Mouse (Mus musculus) thymus, postnatal 14 days (tissue): ENCODE measurements around the gene Dnm2.
"Not testable (repeated sequence)": the region's sequence is repeated elsewhere in the genome, so short reads cannot be mapped to it uniquely, and the experiment has no call there.

Experiments
- DNase-seq: peaks from one replicate; pipeline ENCODE4 v3.0.0; 2021

Dnm2 gene

DNA sequence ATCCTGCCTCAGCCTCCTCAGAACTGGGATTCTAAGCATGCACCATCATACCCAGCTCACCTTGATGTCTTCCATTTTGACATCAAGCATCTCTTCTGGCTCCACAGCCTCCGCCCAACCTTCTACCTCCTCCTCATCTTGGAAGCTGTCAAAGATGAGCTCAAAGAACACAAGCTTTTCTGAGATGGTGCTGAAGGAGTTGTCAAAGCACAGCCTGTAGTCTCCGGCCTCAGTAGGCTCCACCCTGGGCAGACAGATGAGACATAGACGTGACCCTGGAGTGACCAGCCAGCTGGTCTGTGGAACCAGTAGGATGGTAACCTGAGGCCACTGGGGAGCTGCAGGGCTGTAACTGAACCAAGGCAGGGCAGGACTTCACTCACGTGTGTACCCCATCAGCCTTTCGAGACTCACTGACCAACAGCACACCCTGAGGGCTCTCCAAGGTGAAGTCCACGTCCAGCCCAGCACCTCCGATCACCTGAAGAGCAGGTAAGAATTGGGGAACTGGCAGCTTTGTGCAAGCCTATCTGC, 84.2 kb downstream of the Dnm2 start:
- DNase-seq, result no peak

DNA sequence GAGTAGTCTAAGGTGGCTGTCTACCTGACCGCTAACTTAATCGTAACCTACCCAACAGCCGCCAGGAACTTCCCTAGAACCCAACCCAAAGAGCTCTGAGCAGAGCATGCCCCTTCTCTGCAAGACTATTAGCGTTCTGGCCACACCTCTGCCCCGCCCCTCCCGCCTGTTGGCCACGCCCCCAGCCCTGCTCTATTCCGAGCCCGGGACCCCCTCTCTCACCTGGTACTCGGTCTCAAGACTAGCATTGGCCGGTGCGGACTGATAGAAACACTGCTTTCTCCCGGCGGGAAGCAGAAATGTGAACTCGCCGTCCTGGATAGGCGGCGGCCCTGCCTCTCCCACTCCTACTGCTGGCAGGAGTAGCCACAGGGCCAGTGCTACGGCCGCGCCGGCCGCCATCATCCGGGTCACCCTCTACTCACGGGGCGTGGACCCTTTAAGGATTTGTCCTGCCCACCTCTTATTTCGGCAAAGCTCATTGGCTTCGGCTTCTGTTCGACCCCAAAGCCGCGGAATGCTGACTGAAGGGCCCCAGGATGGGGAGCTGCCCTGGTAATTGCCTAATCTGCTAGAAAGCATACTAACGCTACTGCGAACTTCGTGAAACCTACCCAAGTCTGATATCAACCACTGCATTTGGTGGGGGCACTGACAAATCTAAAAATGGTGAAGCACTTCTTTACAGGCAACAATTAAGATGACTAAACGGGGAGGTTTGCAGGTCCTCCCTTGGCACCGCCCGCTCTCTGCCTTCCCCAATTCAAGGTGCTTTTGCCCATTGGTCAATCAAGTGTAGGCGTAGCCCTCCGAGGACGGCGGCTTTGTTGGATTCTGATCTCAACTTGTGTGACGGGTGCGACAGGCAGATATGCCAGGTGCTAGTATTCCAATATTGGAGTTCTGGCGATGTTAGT, 85.3 kb downstream of the Dnm2 start, which contains the start of gene Tmed1:
TSS of gene Tmed1 (minus strand) at position 481 of the 917 bp plus-strand sequence.
- peak; percentile 86 for DNase-seq

DNA sequence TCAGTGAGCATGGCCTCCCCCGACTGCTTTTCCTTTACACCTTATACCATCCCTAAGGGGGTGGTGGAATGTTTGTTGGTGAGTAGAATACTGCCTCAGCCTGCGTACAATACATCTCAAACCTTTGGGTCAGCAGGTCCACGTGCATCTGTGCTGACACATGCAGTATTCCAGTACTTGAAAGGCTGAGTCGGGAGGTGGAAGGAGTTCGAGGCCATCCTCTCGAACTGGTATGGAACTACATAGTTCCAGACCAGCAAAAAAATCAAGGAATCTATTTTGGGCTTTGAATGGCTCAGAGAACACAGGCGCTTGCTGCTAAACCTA, 85.9 kb downstream of the Dnm2 start:
- no peak for DNase-seq

DNA sequence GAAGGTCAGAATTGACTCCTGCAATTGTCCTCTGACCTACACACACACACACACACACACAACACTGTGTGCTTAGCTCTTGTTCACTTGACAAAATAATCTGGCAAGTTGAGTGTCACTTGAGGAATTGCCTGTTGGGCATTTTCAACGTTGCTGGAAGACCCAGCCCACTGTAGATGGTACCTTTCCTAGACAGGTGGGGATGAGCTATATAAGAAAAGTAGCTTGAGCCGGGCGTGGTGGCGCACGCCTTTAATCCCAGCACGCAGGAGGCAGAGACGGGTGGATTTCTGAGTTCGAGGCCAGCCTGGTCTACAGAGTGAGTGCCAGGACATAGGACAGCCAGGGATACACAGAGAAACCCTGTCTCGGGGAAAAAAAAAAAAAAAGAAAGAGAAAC, 86.3 kb downstream of the Dnm2 start:
- no peak for DNase-seq

GRCm38 (mm10) chr9:21513466-21513865, 88.8 kb downstream of the Dnm2 start:
- no peak for DNase-seq

DNA sequence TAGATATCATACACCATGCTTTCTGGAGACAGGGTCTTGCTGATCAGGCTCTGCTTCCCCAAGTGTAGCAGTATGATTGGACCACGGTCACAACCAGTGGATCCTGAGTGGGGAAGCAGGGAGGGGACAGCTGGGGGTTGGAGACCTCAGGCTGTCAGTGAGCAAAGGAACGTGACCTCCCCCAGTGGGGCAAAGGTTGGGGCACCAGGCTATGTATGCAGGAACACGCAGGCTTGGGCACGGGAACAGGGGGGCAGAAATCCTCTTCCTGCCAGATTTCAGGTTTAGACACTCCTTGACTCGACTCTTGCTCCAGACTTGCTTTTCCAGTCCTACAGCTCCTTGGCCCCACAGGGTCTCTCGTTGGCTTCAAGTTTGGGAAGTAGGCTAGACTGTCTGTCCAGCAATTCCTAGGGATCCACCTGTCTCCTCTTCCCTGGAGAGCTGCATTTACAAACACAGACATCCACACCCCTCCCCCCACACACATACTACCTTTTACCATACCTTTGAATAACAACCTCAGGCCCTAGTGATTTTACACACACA, 93.3 kb downstream of the Dnm2 start:
- DNase-seq, result no peak

DNA sequence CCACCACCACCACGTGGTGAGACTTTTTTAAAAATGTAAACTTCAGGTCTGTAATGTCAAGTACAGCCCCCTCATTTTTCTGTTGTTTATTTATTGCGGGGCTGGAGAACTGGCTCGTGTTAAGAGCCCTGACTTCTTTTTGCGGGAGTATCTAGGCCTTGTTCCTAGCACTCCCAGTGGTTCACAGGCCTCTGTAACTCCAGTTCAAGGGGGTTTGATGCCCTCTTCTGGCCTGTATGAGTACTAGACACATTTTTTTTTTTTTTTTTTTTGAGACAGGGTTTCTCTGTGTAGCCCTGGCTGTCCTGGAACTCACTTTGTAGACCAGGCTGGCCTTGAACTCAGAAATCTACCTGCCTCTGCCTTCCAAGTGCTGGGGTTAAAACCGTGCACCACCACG, 94.0 kb downstream of the Dnm2 start:
- not testable (repeated sequence) for DNase-seq

- no peak for DNase-seq
Measured at GRCm38 (mm10) chr9:21525142-21525936, 100.6 kb downstream of the Dnm2 start.

DNA sequence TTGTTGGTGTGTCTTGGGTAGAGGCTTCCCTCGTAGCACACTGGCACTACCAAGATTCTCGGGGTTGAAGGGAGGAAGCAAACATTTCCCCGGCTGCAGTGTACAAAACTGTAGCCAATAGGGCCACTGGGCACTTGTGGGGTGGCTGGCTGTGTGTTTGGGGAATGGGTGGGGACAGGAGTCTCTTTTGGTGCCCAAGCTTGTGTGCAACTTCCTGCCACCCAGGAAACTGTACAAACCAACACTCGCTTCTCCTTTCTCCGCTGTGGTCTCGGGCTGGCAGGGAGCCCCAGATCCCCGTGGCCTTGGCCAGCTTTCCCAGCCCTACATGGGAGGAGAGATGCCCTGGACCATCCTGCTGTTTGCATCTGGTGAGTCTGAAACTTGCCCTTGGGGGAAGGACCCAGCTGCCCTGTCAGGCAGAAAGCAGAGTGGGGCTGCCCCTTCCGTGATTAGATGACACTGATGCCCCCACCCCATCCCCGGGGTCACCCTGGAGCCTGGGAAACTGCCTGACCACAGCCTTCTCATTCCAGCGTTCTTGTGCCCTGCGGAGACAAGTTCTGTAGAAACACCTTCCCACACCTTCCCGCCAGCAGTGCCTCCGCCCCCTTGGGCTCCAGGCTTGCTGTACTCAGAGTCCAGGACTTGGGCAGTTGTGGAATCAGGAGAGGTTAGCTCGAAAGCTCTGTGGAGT, 101.4 kb downstream of the Dnm2 start, which contains the start of gene AB124611:
TSS of gene AB124611 (plus strand) at position 240 of the 697 bp plus-strand sequence.
- peak; percentile 67 for DNase-seq

DNA sequence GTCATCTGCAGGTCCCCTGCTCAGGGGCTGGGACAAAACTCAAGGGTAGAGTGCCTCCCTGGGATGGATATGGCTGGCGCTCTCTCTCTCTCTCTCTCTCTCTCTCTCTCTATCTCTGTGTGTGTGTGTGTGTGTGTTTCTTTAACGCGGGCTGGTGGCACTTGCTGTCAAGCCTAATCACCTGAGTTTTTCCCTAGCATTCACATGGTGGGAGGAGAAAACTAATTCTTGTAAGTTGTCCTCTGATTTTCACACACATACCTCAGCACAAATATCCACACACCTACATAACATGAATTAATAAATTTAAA, 101.9 kb downstream of the Dnm2 start:
- no peak for DNase-seq

DNA sequence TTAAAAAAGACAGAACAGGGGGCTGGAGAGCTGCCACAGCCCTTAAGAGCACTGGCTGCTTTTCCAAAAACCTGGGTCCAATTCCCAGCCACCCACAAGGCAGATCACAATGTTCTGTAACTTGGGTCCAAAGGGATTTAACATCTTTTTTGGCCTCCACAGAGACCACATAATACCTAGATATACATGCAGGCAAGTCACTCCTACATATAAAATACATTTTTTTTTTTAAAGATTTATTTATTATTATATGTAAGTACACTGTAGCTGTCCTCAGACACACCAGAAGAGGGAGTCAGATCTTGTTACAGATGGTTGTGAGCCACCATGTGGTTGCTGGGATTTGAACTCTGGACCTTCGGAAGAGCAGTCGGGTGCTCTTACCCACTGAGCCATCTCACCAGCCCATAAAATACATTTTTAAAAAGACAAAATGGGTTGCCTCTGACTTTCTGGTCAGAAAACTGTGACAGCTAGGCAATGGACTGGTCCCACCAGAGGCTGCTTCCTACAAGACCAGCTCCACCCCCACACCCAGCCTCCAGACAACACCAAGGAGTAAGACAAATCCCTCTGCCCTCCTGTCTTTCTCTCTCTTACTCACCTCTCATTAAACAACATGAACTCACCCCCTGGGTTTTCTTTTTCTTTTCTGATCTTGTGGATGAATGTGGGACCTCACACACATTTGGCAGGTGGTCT, 102.5 kb downstream of the Dnm2 start:
- no peak for DNase-seq

GRCm38 (mm10) chr9:21527917-21528324, 103.2 kb downstream of the Dnm2 start:
- DNase-seq, result no peak

- no peak for DNase-seq
Measured at GRCm38 (mm10) chr9:21536501-21536900, 111.8 kb downstream of the Dnm2 start.

GRCm38 (mm10) chr9:21537009-21537408, 112.3 kb downstream of the Dnm2 start:
- DNase-seq, result no peak

DNA sequence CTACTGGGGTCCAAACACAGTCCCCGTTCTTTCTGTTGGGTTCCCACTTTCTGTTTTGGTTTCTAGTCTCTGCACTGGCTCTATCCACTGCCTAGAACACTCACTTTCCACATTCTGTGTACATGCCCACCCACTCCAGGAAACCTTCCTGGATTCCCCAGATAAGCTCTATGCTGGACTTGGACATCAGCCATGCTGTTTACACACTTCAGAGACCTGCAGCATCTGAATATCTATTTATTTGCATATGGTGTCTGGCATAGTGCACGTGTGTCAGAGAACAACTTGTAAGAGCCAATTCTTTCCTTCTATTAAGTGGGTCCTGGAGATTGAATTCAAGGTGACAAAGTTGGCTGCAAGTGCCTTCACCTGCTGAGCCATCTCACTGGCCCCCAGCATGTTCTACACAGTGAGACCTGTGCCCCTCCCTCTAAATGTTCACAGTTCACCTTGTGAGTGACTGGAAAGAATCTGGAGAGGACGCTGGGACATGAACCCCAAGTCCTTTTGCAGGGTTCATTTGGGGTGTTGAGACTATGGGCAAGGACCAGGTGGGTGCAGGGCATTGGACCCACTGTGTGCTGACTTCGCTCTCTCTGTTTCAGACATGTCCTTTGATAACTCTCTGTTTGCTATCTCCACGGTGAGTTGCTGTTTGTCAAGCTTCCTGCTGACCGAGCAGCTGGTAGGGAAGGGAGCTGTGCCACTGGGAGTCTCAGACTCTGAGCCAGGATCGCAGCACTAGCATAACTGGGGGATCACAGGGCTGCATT, 115.5 kb downstream of the Dnm2 start:
- DNase-seq, result no peak

DNA sequence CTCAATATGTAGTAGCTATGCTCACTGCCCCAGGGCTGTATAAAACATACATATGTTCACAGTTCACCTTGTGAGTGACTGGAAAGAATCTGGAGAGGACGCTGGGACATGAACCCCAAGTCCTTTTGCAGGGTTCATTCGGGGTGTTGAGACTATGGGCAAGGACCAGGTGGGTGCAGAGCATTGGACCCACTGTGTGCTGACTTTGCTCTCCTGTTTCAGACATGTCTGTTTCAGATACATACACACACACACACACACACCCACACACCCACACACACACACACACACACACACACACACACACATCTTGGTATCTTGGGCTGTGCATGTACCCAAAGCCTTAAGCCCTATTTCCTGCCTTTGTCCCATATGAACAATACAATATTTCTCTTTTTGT, 117.3 kb downstream of the Dnm2 start:
- DNase-seq, result not testable (repeated sequence)

- DNase-seq, result peak; percentile 18
Measured at GRCm38 (mm10) chr9:21545351-21545915, 120.7 kb downstream of the Dnm2 start.

GRCm38 (mm10) chr9:21545916-21546788, 121.4 kb downstream of the Dnm2 start:
- DNase-seq, result peak; percentile 100

- DNase-seq, result peak; percentile 76
Measured at GRCm38 (mm10) chr9:21546789-21547074, 122.0 kb downstream of the Dnm2 start, which contains the start of gene Carm1. Carm1 (plus strand) TSS chr9:21546894.
